Mouse (Mus musculus): ENCODE measurements around the gene Cpa4. TPM values are rescaled to one million over a fixed set of nuclear protein-coding genes. Genes with fewer than 3 reads are reported as not detected.

The Cpa4 gene
- total and polyA plus RNA-seq, 3 experiments: not detected

DNA sequence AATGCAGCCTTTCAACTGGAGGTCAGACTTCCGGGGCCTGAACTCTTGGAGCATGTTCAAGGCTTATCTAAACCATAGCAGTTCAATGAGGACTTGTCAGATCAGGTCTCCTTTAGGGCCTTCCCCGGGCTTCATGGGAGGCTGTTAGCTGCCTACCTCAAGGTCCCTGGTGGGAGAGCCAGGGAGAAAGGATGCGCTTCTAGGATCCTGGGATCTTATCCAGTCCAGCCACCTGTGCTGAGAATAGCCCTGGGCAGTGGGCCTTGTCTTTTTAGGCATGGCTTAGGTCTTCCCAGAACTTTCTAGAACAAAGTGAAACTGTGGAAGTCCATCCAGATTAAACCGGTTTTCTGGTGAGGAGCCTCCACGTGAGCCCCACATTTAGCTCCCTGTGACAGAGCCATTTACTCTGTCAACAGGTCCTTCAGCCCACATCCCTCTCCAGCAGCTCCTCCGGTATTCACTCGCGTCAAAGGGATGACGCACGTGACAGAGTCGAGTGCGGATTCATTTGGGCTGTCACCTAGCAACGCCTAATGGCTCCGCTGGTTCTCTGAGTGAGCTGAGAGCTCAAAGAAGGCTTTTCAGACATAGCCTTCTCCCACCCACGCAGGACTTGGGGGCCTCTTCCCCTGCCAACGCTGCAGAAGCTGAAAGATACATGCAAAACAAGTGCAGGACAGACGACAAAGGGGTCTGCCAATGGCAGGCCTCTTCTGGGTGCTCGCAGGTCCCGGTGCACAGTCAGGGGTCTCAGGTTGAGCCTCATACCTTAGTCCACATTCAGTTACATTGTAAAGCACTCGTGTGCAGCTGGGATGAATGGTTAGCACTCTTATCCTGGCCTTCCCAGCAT is 4.5 kb downstream of the Cpa4 start:
- no peaks in the 10 kb centered on the region for H3K4me1 ChIP-seq (ENCODE audit: control insufficient read depth in 1 of 2, insufficient read depth in 2 of 2)
- TF ChIP-seq ZKSCAN1 (IDR thresholded peaks at IDR 0.05; ENCODE audit: borderline replicate concordance, low read depth, low read length): no peak
- TF ChIP-seq NRF1 (IDR thresholded peaks at IDR 0.05; ENCODE audit: low read depth, low read length): no peak
- TF ChIP-seq MAFK (IDR thresholded peaks at IDR 0.05; ENCODE audit: insufficient replicate concordance, low read length): no peak
- TF ChIP-seq MYC (IDR thresholded peaks at IDR 0.05; ENCODE audit: low read depth, low read length): no peak
- TF ChIP-seq HCFC1 (IDR thresholded peaks at IDR 0.05; ENCODE audit: low read depth, low read length): no peak
- TF ChIP-seq ELF1 (IDR thresholded peaks at IDR 0.05; ENCODE audit: low read depth, low read length): no peak
- TF ChIP-seq SMC3 (IDR thresholded peaks at IDR 0.05; ENCODE audit: low read depth, low read length): no peak
- no peak for TF ChIP-seq MXI1 (IDR thresholded peaks at IDR 0.05; ENCODE audit: low read depth, low read length)
- no peak for TF ChIP-seq NELFE (IDR thresholded peaks at IDR 0.05; ENCODE audit: low read depth, low read length)
- no peak for TF ChIP-seq ZNF384 (IDR thresholded peaks at IDR 0.05; ENCODE audit: low read depth, low read length)
- no peak for TF ChIP-seq TCF12 (IDR thresholded peaks at IDR 0.05; ENCODE audit: low read depth, low read length)
- no peak for TF ChIP-seq GABPA (IDR thresholded peaks at IDR 0.05; ENCODE audit: insufficient replicate concordance, low read depth, low read length)
- no peak for TF ChIP-seq POLR2AphosphoS2 (IDR thresholded peaks at IDR 0.05; ENCODE audit: low read depth, low read length)
- TF ChIP-seq BHLHE40 (IDR thresholded peaks at IDR 0.05; ENCODE audit: low read depth, low read length): no peak
- no peak for TF ChIP-seq CHD2 (IDR thresholded peaks at IDR 0.05; ENCODE audit: low read length)
- no peak overlapping the region for H3K4me2 ChIP-seq (ENCODE audit: insufficient read depth, low read depth, poor library complexity, severe bottlenecking)
- no peaks in the 10 kb centered on the region for H3K36me3 ChIP-seq (replicated peaks in 1 of 2; ENCODE audit: control insufficient read depth in 1 of 2, insufficient read depth in 1 of 2, low read length in 1 of 2)
- dilution Hi-C loops (cut with MboI; ENCODE audit: extremely low pct_ligation_motif_present, extremely low pct_unique_long_range_greater_than_20kb, low sequenced_read_pairs): no loop called here
- H3K27me3 ChIP-seq (replicated peaks): no peaks in the 10 kb centered on the region
- no peak overlapping the region for H3K4me3 ChIP-seq (replicated peaks in 1 of 3; ENCODE audit: low read depth in 2 of 3, low read length in 2 of 3, poor library complexity in 1 of 3)
- no peak overlapping the region for H3K9ac ChIP-seq (ENCODE audit: insufficient read depth, low read depth)
- in situ Hi-C loops (cut with MboI; ENCODE audit: low pct_ligation_motif_present, low pct_unique_long_range_greater_than_20kb, low sequenced_read_pairs): no loop called here
- DNase-seq (ENCODE audit: extremely low read depth): no peak
- H3K79me2 ChIP-seq (replicated peaks; ENCODE audit: control insufficient read depth, extremely low read depth, insufficient read depth, poor library complexity, severe bottlenecking): no peaks in the 10 kb centered on the region
- H3K9me3 ChIP-seq (replicated peaks; ENCODE audit: low read length): no peaks in the 10 kb centered on the region
- no peak overlapping the region for H3K27ac ChIP-seq (ENCODE audit: insufficient read depth, low read depth)

- dilution Hi-C loops (cut with MboI; ENCODE audit: extremely low pct_ligation_motif_present, extremely low pct_unique_long_range_greater_than_20kb, low sequenced_read_pairs): no loop called here
- no peak overlapping the region for H3K27ac ChIP-seq (ENCODE audit: insufficient read depth, low read depth)
These were observed 5.2 kb downstream of the Cpa4 start for GRCm38 (mm10) chr6:30573380-30573779.

More at GRCm38 (mm10) chr6:30573380-30573779, 5.2 kb downstream of the Cpa4 start:
- Histone ChIP-seq H3K4me3 (replicated peaks in 1 of 3; ENCODE audit: low read depth in 2 of 3, low read length in 2 of 3, poor library complexity in 1 of 3) (no peak overlapping the region), H3K4me2 (ENCODE audit: insufficient read depth, low read depth, poor library complexity, severe bottlenecking) (no peak overlapping the region), H3K36me3 (replicated peaks in 1 of 2; ENCODE audit: control insufficient read depth in 1 of 2, insufficient read depth in 1 of 2, low read length in 1 of 2) (no peaks in the 10 kb centered on the region), H3K9ac (ENCODE audit: insufficient read depth, low read depth) (no peak overlapping the region), H3K79me2 (replicated peaks; ENCODE audit: control insufficient read depth, extremely low read depth, insufficient read depth, poor library complexity, severe bottlenecking) (no peaks in the 10 kb centered on the region), H3K27me3 (replicated peaks) (no peaks in the 10 kb centered on the region), H3K4me1 (ENCODE audit: control insufficient read depth in 1 of 2, insufficient read depth in 2 of 2) (no peaks in the 10 kb centered on the region), H3K9me3 (replicated peaks; ENCODE audit: low read length) (no peaks in the 10 kb centered on the region)
- no peak for DNase-seq (ENCODE audit: extremely low read depth)
- TF ChIP-seq CHD1 (IDR thresholded peaks at IDR 0.05; ENCODE audit: low read depth, low read length) (no peak), NELFE (IDR thresholded peaks at IDR 0.05; ENCODE audit: low read depth, low read length) (no peak), POLR2A (IDR thresholded peaks at IDR 0.05; ENCODE audit: low read depth, low read length) (no peak)
- in situ Hi-C loops (cut with MboI; ENCODE audit: low pct_ligation_motif_present, low pct_unique_long_range_greater_than_20kb, low sequenced_read_pairs): no loop called here
